Mouse (Mus musculus) MEL (cell line): ENCODE data around the gene Abcc1. TPM values are rescaled to one million over a fixed set of nuclear protein-coding genes. Genes with fewer than 3 reads are reported as not detected.

Experiments
- DNase-seq: peaks from one replicate; pipeline ENCODE4 v3.0.0; 2011; ENCODE audit warnings: low read depth, low spot score
- H3K27ac ChIP-seq: 2 replicates; pipeline ENCODE4 v1.5.1; 2012; ENCODE audit warnings: low read depth, mild to moderate bottlenecking, control low read depth, low read length, moderate library complexity; ENCODE audit not compliant: control insufficient read depth
- H3K27me3 ChIP-seq, 2 experiments: fragments of 150-350 bp in 1 of 2; sonication (generic) in 1 of 2; 2 replicates each; pipeline ENCODE4 v1.6.1; 2012; ENCODE audit warnings: low read length in 2 of 2, mild to moderate bottlenecking in 2 of 2, improper control_type of control experiment in 1 of 2, moderate library complexity in 1 of 2; ENCODE audit not compliant: insufficient read depth in 2 of 2, control insufficient read depth in 1 of 2
- H3K36me3 ChIP-seq, 2 experiments: 2 replicates each; pipeline ENCODE4 v1.6.1; 2012 to 2014; ENCODE audit warnings: low read length in 2 of 2, improper control_type of control experiment in 1 of 2, inconsistent platforms in 1 of 2, mild to moderate bottlenecking in 1 of 2; ENCODE audit not compliant: insufficient read depth in 2 of 2, control insufficient read depth in 1 of 2
- H3K4me1 ChIP-seq, 2 experiments: fragments of 150-350 bp in 1 of 2; sonication (generic) in 1 of 2; 2 replicates each; pipeline ENCODE4 v1.6.1; 2012; ENCODE audit warnings: low read length in 2 of 2, improper control_type of control experiment in 1 of 2, mild to moderate bottlenecking in 1 of 2; ENCODE audit not compliant: insufficient read depth in 2 of 2, control insufficient read depth in 1 of 2
- H3K4me3 ChIP-seq, 2 experiments: fragments of 150-350 bp in 1 of 2; sonication (generic) in 1 of 2; 2 replicates each; pipeline ENCODE4 v1.5.1; 2012; ENCODE audit warnings: low read depth in 2 of 2, low read length in 2 of 2, mild to moderate bottlenecking in 2 of 2, moderate library complexity in 2 of 2, control low read depth in 1 of 2, improper control_type of control experiment in 1 of 2; ENCODE audit not compliant: control insufficient read depth in 1 of 2, insufficient read depth in 1 of 2
- H3K79me2 ChIP-seq: 2 replicates; pipeline ENCODE4 v1.6.1; 2012; ENCODE audit warnings: mild to moderate bottlenecking, low read length, moderate library complexity; ENCODE audit not compliant: control insufficient read depth, poor library complexity, insufficient read depth
- H3K9ac ChIP-seq: 2 replicates; pipeline ENCODE4 v1.6.1; 2012; ENCODE audit warnings: low read depth, mild to moderate bottlenecking, control low read depth, low read length, moderate library complexity; ENCODE audit not compliant: control insufficient read depth, poor library complexity, severe bottlenecking
- H3K9me3 ChIP-seq: fragments of 150-350 bp; sonication (generic); replicated peaks from 2 replicates; pipeline ENCODE4 v1.6.1; 2012; ENCODE audit warnings: mild to moderate bottlenecking, low read length, improper control_type of control experiment, moderate library complexity; ENCODE audit not compliant: insufficient read depth
- BHLHE40 ChIP-seq: IDR thresholded peaks from 2 replicates; pipeline ENCODE4 v1.6.1; 2012; ENCODE audit warnings: low read depth, mild to moderate bottlenecking, inconsistent platforms, low read length, improper control_type of control experiment, borderline replicate concordance
- CHD1 ChIP-seq: IDR thresholded peaks from 2 replicates; pipeline ENCODE4 v1.6.1; 2012; ENCODE audit warnings: low read depth, mild to moderate bottlenecking, inconsistent platforms, low read length, improper control_type of control experiment
- ELF1 ChIP-seq: IDR thresholded peaks from 2 replicates; pipeline ENCODE4 v1.6.1; 2014; ENCODE audit warnings: low read depth, mild to moderate bottlenecking, inconsistent platforms, low read length, improper control_type of control experiment, moderate library complexity
- EP300 ChIP-seq, 2 experiments: IDR thresholded peaks; 2 replicates each; pipeline ENCODE4 v1.6.1; 2011; ENCODE audit warnings: improper control_type of control experiment in 2 of 2, low read length in 2 of 2, low read depth in 1 of 2, mild to moderate bottlenecking in 1 of 2
- ETS1 ChIP-seq: IDR thresholded peaks from 2 replicates; pipeline ENCODE4 v1.6.1; 2012; ENCODE audit warnings: low read depth, mild to moderate bottlenecking, inconsistent platforms, low read length, improper control_type of control experiment, moderate library complexity
- HCFC1 ChIP-seq: IDR thresholded peaks from 2 replicates; pipeline ENCODE4 v1.6.1; 2012; ENCODE audit warnings: low read depth, mild to moderate bottlenecking, inconsistent platforms, low read length, improper control_type of control experiment, moderate library complexity
- MAZ ChIP-seq: IDR thresholded peaks from 2 replicates; pipeline ENCODE4 v1.6.1; 2012; ENCODE audit warnings: low read depth, mild to moderate bottlenecking, inconsistent platforms, low read length, improper control_type of control experiment
- MXI1 ChIP-seq: IDR thresholded peaks from 2 replicates; pipeline ENCODE4 v1.6.1; 2011; ENCODE audit warnings: mild to moderate bottlenecking, low read depth, low read length, improper control_type of control experiment
- MYB ChIP-seq: IDR thresholded peaks from 2 replicates; pipeline ENCODE4 v1.6.1; 2011; ENCODE audit warnings: mild to moderate bottlenecking, low read depth, low read length, improper control_type of control experiment
- MYC ChIP-seq: IDR thresholded peaks from 2 replicates; pipeline ENCODE4 v1.6.1; 2011; ENCODE audit warnings: low read depth, mild to moderate bottlenecking, low read length, improper control_type of control experiment, moderate library complexity
- POLR2AphosphoS2 ChIP-seq: IDR thresholded peaks from 2 replicates; pipeline ENCODE4 v1.6.1; 2011; ENCODE audit warnings: low read length, improper control_type of control experiment
- POLR2AphosphoS5 ChIP-seq: IDR thresholded peaks from 2 replicates; pipeline ENCODE4 v1.6.1; 2012; ENCODE audit warnings: low read depth, borderline replicate concordance, mild to moderate bottlenecking, inconsistent platforms, low read length, moderate library complexity, mixed read lengths
- RCOR1 ChIP-seq: IDR thresholded peaks from 2 replicates; pipeline ENCODE4 v1.6.1; 2012; ENCODE audit warnings: low read depth, mild to moderate bottlenecking, inconsistent platforms, low read length, improper control_type of control experiment
- SIN3A ChIP-seq: IDR thresholded peaks from 2 replicates; pipeline ENCODE4 v1.6.1; 2012; ENCODE audit warnings: low read length, improper control_type of control experiment, inconsistent platforms
- SMC3 ChIP-seq: IDR thresholded peaks from 2 replicates; pipeline ENCODE4 v1.6.1; 2011; ENCODE audit warnings: low read depth, low read length, improper control_type of control experiment
- TBP ChIP-seq: IDR thresholded peaks from 2 replicates; pipeline ENCODE4 v1.8.0; 2011; ENCODE audit warnings: low read depth, low read length, improper control_type of control experiment
- polyA plus RNA-seq, 2 experiments: library from polyadenylated mRNA; stranded (reverse) in 1 of 2; unstranded in 1 of 2; fragments of >175 nt in 1 of 2; fragments of >200 nt in 1 of 2; gene quantifications; 2 replicates each; pipeline versions ENCODE4 v1.2.1 to v1.2.4; 2012; ENCODE audit warnings: low replicate concordance in 2 of 2, low read depth in 1 of 2; ENCODE audit not compliant: insufficient read length in 2 of 2, insufficient read depth in 1 of 2, missing spikeins in 1 of 2
- total RNA-seq: library from RNA; depleted of rRNA; stranded (reverse); fragments of 300-350 nt; gene quantifications from 2 replicates; pipeline ENCODE4 v1.2.3, GENCODE M21; 2012

Abcc1 gene
- total and polyA plus RNA-seq, 3 experiments, result 31.5 to 39.8 (median 34.2) TPM

DNA sequence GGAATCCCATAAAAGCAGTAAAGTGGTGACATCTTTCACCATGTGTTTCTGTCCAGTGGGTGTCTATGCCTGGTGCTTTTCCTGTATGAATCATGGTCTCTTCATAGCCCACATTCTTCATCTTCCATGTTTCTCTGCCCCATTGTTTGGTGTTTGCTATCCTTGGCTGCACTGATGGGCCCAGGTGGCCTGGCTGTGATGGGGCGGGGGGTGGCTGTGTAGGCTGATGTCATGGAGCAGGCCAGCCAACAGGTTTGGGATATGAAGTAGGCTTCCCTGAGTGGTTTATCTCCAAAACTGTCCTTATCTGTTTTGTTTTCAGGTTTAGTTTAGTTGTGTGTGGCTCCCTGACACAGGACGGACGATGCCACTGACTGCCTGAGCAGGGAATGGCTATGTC lies 60.7 kb downstream of the Abcc1 start:
- Histone ChIP-seq H3K79me2 (no peaks in the 10 kb centered on the region; the same call in 1 of the 2 replicates), H3K4me1 (no peaks in the 10 kb centered on the region), H3K4me3 (no peak overlapping the region), H3K9ac (no peak overlapping the region), H3K36me3 (peaks cover 0 to 26% of the 10 kb centered on the region in 2 experiments; a peak in 2 of 4 replicates), H3K9me3 (no peaks in the 10 kb centered on the region), H3K27ac (no peak overlapping the region), H3K27me3 (no peaks in the 10 kb centered on the region)
- TF ChIP-seq MYC (no peak), SIN3A (no peak), MXI1 (no peak), POLR2AphosphoS2 (no peak), MAZ (no peak)
- DNase-seq, result no peak

DNA sequence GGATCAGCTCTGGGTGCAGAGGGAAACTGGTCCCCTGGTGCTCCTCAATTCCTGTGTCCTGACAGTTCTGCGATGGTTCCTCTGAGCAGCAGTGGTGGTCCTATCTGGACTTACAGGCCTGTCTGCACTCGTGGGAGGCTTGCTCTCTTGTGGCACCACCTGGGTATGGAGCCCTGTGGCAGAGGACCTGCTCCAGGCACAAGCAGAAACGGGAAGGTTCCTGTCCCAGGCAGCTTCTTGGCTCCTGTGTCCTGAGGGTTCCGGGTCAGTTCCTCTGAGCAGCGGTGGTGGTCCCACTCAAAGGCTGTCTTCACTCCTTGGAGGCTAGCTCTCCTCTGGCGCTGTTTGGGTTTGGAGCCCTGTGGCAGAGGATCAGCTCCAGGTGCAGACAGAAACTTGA lies 68.0 kb downstream of the Abcc1 start:
- no peak overlapping the region for H3K9ac ChIP-seq
- DNase-seq, result no peak
- TF ChIP-seq MYB (no peak), TBP (no peak), SMC3 (no peak), EP300 (IDR thresholded peaks at IDR 0.05; ENCODE audit: low read depth in 1 of 2, low read length in 2 of 2) (no peak), HCFC1 (no peak), SIN3A (no peak), ETS1 (no peak), CHD1 (no peak), POLR2AphosphoS2 (no peak), RCOR1 (no peak), POLR2AphosphoS5 (no peak), BHLHE40 (no peak), MYC (no peak), ELF1 (no peak)
- H3K27ac ChIP-seq, result no peak overlapping the region
- no peaks in the 10 kb centered on the region; the same call in 1 of the 2 replicates for H3K79me2 ChIP-seq
- H3K4me1 ChIP-seq, result no peaks in the 10 kb centered on the region
- peaks cover 0 to 18% of the 10 kb centered on the region in 2 experiments; a peak in 2 of 4 replicates for H3K36me3 ChIP-seq
- no peaks in the 10 kb centered on the region for H3K27me3 ChIP-seq
- no peaks in the 10 kb centered on the region for H3K9me3 ChIP-seq
- H3K4me3 ChIP-seq, result no peak overlapping the region
